Mouse (Mus musculus): ENCODE data around the gene H2-DMa.

DNA sequence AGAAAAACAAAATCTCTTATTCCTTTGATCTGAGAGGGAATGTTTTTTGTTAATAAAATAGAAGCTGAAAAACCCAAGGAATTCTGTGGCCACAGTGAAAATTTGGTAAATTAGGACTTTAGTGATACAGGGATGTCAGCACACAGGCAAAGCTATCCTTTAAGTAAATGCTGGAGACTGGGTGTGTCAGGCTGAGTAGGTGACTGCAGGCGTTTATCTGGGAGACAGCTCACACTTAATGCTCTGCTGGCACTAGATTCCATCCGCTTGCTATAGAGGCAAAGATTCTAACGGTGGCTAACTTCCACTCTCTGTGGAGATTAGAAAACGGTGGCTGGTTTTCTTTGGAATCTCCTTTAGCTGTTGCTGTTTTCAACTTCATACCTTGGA is 51.1 kb downstream of the H2-DMa start:
- no peak for TF ChIP-seq GATA1 (IDR thresholded peaks at IDR 0.05; ENCODE audit: borderline replicate concordance, low read length)
- no peak for TF ChIP-seq FLI1 (IDR thresholded peaks at IDR 0.05; ENCODE audit: low read length)

All from megakaryocyte, embryonic 14.5 days (primary cell).